ENCODE assay signal across 7 mouse cellular contexts in the genomic region with DNA sequence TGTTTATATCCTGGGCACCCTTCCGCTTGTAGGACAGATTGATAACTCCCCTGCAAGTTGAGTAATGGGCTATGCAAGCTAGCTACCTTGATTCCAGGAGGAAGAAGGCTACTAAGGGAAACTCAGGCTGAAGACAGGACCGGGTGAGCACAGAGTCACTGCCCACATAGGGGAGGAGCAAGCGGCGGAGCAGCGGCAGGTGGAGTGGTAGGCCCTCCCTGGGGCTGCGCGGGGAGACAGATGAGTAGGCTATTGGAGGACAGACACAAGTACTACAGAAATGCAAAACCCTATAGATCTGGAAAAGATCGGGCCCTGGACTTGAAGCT. TPM values are rescaled to one million over a fixed set of nuclear protein-coding genes. Genes with fewer than 3 reads are reported as not detected.
DNase-seq lines count a peak whose midpoint lies in the region; ATAC-seq and TF ChIP-seq lines count a peak whose summit lies in the region.

No protein-coding gene starts in this region.

- no peaks in the 10 kb centered on the region for H3K4me1 ChIP-seq in ES-Bruce4 (ENCODE audit: control insufficient read depth, insufficient read depth, low read length)
- H3K4me1 ChIP-seq in forebrain, embryonic 10.5 days, result peaks cover 12% of the 10 kb centered on the region
- no peaks in the 10 kb centered on the region for H3K4me1 ChIP-seq in kidney, adult 2 months (ENCODE audit: control insufficient read depth, insufficient read depth, low read length)
- no peaks in the 10 kb centered on the region for H3K4me1 ChIP-seq in lung, embryonic 14.5 days (ENCODE audit: insufficient read depth)
- no peaks in the 10 kb centered on the region for H3K4me1 ChIP-seq in small intestine, adult 2 months (ENCODE audit: control insufficient read depth, insufficient read depth, insufficient read length, low read length)

- DNase-seq in CD4-positive, CD25-positive, alpha-beta regulatory T cell, adult 2 months (ENCODE audit: low read depth, low spot score), result peak; percentile 70
- no peak for DNase-seq in forebrain, embryonic 10.5 days (ENCODE audit: extremely low spot score, low spot score)
- DNase-seq in kidney, adult 2 months, result peak; percentile 52
- DNase-seq in lung, embryonic 14.5 days, result peak; percentile 45
- DNase-seq in gastrocnemius, postnatal 10 days, result no peak

- TF ChIP-seq POLR2A in ES-Bruce4 (IDR thresholded peaks at IDR 0.05; ENCODE audit: insufficient read depth, low read length), result no peak
- no peak for TF ChIP-seq POLR2A in kidney, adult 2 months (IDR thresholded peaks at IDR 0.05; ENCODE audit: low read depth, low read length)
- TF ChIP-seq POLR2A in small intestine, adult 2 months (IDR thresholded peaks at IDR 0.05; ENCODE audit: low read depth, low read length), result no peak

- WGBS in forebrain, embryonic 10.5 days, result 7% methylated on average over 8 of the region's 8 CpGs
- WGBS in kidney, adult 2 months, result 7% methylated on average over 8 of the region's 8 CpGs
- 4% methylated on average over 8 of the region's 8 CpGs for WGBS in lung, embryonic 14.5 days
- WGBS in small intestine, adult 2 months, result 4% methylated on average over 8 of the region's 8 CpGs

- no peaks in the 10 kb centered on the region; the same call in 1 of the 2 replicates for H3K27me3 ChIP-seq in ES-Bruce4 (ENCODE audit: control insufficient read depth, insufficient read depth, low read length, poor library complexity, severe bottlenecking)
- peaks cover 19% of the 10 kb centered on the region for H3K27me3 ChIP-seq in forebrain, embryonic 10.5 days (ENCODE audit: poor library complexity, severe bottlenecking)
- H3K27me3 ChIP-seq in kidney, adult 2 months (replicated peaks; ENCODE audit: control insufficient read depth, insufficient read depth, low read length), result no peaks in the 10 kb centered on the region
- H3K27me3 ChIP-seq in lung, embryonic 14.5 days (ENCODE audit: insufficient read depth, low read length), result no peaks in the 10 kb centered on the region
- H3K27me3 ChIP-seq in small intestine, adult 2 months (ENCODE audit: control insufficient read depth, insufficient read depth, low read length), result no peaks in the 10 kb centered on the region

- no peak overlapping the region for H3K27ac ChIP-seq in ES-Bruce4 (ENCODE audit: insufficient read depth, low read length)
- H3K27ac ChIP-seq in forebrain, embryonic 10.5 days, result peak overlapping the region; percentile 79; the same call in 1 of the 2 replicates
- H3K27ac ChIP-seq in kidney, adult 2 months (ENCODE audit: insufficient read depth, low read depth, low read length), result peak overlapping the region; percentile 62; the same call in 1 of the 2 replicates
- no peak overlapping the region for H3K27ac ChIP-seq in lung, embryonic 14.5 days (ENCODE audit: low read depth)
- peak overlapping the region; percentile 79 for H3K27ac ChIP-seq in small intestine, adult 2 months (ENCODE audit: insufficient read depth, low read depth, low read length)

- TF ChIP-seq CTCF in ES-Bruce4 (IDR thresholded peaks at IDR 0.05; ENCODE audit: low read depth, low read length), result no peak
- TF ChIP-seq CTCF in kidney, adult 2 months (conservative IDR thresholded peaks at IDR 0.05; ENCODE audit: insufficient read depth, insufficient read length, low read depth, low read length), result no peak
- TF ChIP-seq CTCF in lung, embryonic 14.5 days (IDR thresholded peaks at IDR 0.05; ENCODE audit: low read depth), result no peak
- no peak for TF ChIP-seq CTCF in small intestine, adult 2 months (IDR thresholded peaks at IDR 0.05; ENCODE audit: extremely low read depth, insufficient read length, insufficient replicate concordance, low read depth, low read length)

- no peaks in the 10 kb centered on the region for H3K36me3 ChIP-seq in ES-Bruce4 (ENCODE audit: control insufficient read depth, insufficient read depth, low read length, poor library complexity, severe bottlenecking)
- no peaks in the 10 kb centered on the region for H3K36me3 ChIP-seq in forebrain, embryonic 10.5 days (replicated peaks)
- no peaks in the 10 kb centered on the region for H3K36me3 ChIP-seq in kidney, adult 2 months (ENCODE audit: control insufficient read depth, insufficient read depth, low read length)
- no peaks in the 10 kb centered on the region for H3K36me3 ChIP-seq in lung, embryonic 14.5 days (ENCODE audit: insufficient read depth)
- no peaks in the 10 kb centered on the region for H3K36me3 ChIP-seq in small intestine, adult 2 months (ENCODE audit: control insufficient read depth, insufficient read depth, low read length)

- H3K4me2 ChIP-seq in lung, embryonic 14.5 days, result peak overlapping the region; percentile 67

- ATAC-seq in lung, embryonic 14.5 days (ENCODE audit: insufficient read depth), result peak; percentile 81

- no peak for TF ChIP-seq EP300 in ES-Bruce4 (IDR thresholded peaks at IDR 0.05; ENCODE audit: insufficient read depth, low read depth, low read length)

- peak overlapping the region; percentile 44 for H3K9ac ChIP-seq in ES-Bruce4 (ENCODE audit: low read depth, poor library complexity, severe bottlenecking)
- peak overlapping the region; percentile 46 for H3K9ac ChIP-seq in lung, embryonic 14.5 days

- peaks cover 17% of the 10 kb centered on the region for H3K9me3 ChIP-seq in ES-Bruce4 (replicated peaks; ENCODE audit: control insufficient read depth, insufficient read depth, low read length, poor library complexity, severe bottlenecking)
- H3K9me3 ChIP-seq in forebrain, embryonic 10.5 days, result no peaks in the 10 kb centered on the region; the same call in 1 of the 2 replicates
- H3K9me3 ChIP-seq in lung, embryonic 14.5 days (ENCODE audit: low read depth, low read length), result no peaks in the 10 kb centered on the region

- H3K4me3 ChIP-seq in ES-Bruce4 (ENCODE audit: low read depth, low read length), result peak overlapping the region; percentile 71
- H3K4me3 ChIP-seq in forebrain, embryonic 10.5 days, result peak overlapping the region; percentile 58
- peak overlapping the region; percentile 65 for H3K4me3 ChIP-seq in kidney, adult 2 months (ENCODE audit: insufficient read depth, low read depth, low read length)
- H3K4me3 ChIP-seq in lung, embryonic 14.5 days (ENCODE audit: low read depth, low read length), result peak overlapping the region; percentile 41
- H3K4me3 ChIP-seq in small intestine, adult 2 months (ENCODE audit: low read depth, low read length), result peak overlapping the region; percentile 82

RNA-seq across cellular contexts. Expression of a gene that starts 10.7 kb away (rescaled TPM):
- 13.1 and 18.5 TPM in 2 replicates for polyA plus RNA-seq in ES-Bruce4 (2011; ENCODE audit: insufficient read depth, insufficient read length, low read depth, missing spikeins)
- polyA plus RNA-seq in forebrain, embryonic 10.5 days (2016; fragmentation: Nextera tagmentation; extraction: Ambion mirVana), result 21.8 and 29.7 TPM in 2 replicates
- 4.3 and 5.1 TPM in 2 replicates for polyA plus RNA-seq in kidney, adult 2 months (2012; rRNA removed)
- 35.8 and 42.3 TPM in 2 replicates for polyA plus RNA-seq in lung, embryonic 14.5 days (2014; fragmentation: Nextera tagmentation; extraction: Ambion mirVana)
- 1.9 and 2.7 TPM in 2 replicates for polyA plus RNA-seq in small intestine, adult 2 months (2012; rRNA removed)
- total RNA-seq in gastrocnemius, postnatal 10 days (2021), result 10 to 100 TPM; 10.3 to 14.2 TPM

RNA-seq across cellular contexts. Expression of a gene that starts 24.8 kb away (rescaled TPM):
- not detected in 2 replicates for polyA plus RNA-seq in ES-Bruce4 (2011; ENCODE audit: insufficient read depth, insufficient read length, low read depth, missing spikeins)
- polyA plus RNA-seq in forebrain, embryonic 10.5 days (2016; fragmentation: Nextera tagmentation; extraction: Ambion mirVana), result 0.11 and 0.19 TPM in 2 replicates
- polyA plus RNA-seq in kidney, adult 2 months (2012; rRNA removed), result 0.05 TPM in 1 of 2 replicates, not detected in the other
- 0.16 and 0.37 TPM in 2 replicates for polyA plus RNA-seq in lung, embryonic 14.5 days (2014; fragmentation: Nextera tagmentation; extraction: Ambion mirVana)
- not detected in 2 replicates for polyA plus RNA-seq in small intestine, adult 2 months (2012; rRNA removed)
- total RNA-seq in gastrocnemius, postnatal 10 days (2021), result not detected

RNA-seq across cellular contexts. Expression of a gene that starts 32.4 kb away (rescaled TPM):
- polyA plus RNA-seq in ES-Bruce4 (2011; ENCODE audit: insufficient read depth, insufficient read length, low read depth, missing spikeins), result not detected in 2 replicates
- polyA plus RNA-seq in forebrain, embryonic 10.5 days (2016; fragmentation: Nextera tagmentation; extraction: Ambion mirVana), result not detected in 2 replicates
- not detected in 2 replicates for polyA plus RNA-seq in kidney, adult 2 months (2012; rRNA removed)
- polyA plus RNA-seq in lung, embryonic 14.5 days (2014; fragmentation: Nextera tagmentation; extraction: Ambion mirVana), result not detected in 2 replicates
- polyA plus RNA-seq in small intestine, adult 2 months (2012; rRNA removed), result not detected in 2 replicates
- total RNA-seq in gastrocnemius, postnatal 10 days (2021), result not detected

Comparison
In these comparisons a context has a peak if more than half of its experiments do, and no peak if none do; other contexts are left out.
1. DNase-seq: peak in CD4-positive, CD25-positive, alpha-beta regulatory T cell, adult 2 months (single experiment), kidney, adult 2 months (single experiment) and lung, embryonic 14.5 days (single experiment); none in forebrain, embryonic 10.5 days (single experiment) and gastrocnemius, postnatal 10 days (single experiment).
2. H3K27ac ChIP-seq: peak in forebrain, embryonic 10.5 days (single experiment), kidney, adult 2 months (single experiment) and small intestine, adult 2 months (single experiment); none in ES-Bruce4 (single experiment) and lung, embryonic 14.5 days (single experiment).
3. Peak in every context shown above with its lines, with median percentiles within 50 percentile points of each other: H3K4me3 ChIP-seq.